Mouse (Mus musculus) macrophage (primary cell): ENCODE results near the gene Themis2. TPM values are rescaled to one million over a fixed set of nuclear protein-coding genes. Genes with fewer than 3 reads are reported as not detected.

ENCODE experiments used
- H3K27ac ChIP-seq: fragments of 350-480 bp; formaldehyde crosslinking; 2 replicates; pipeline ENCODE4 v1.9.0; 2021
- H3K36me3 ChIP-seq: fragments of 350-480 bp; formaldehyde crosslinking; 2 replicates; pipeline ENCODE4 v1.9.0; 2021; ENCODE audit errors: inconsistent target
- H3K4me3 ChIP-seq: fragments of 350-480 bp; formaldehyde crosslinking; 2 replicates; pipeline ENCODE4 v1.9.0; 2021; ENCODE audit errors: inconsistent target
- H3K79me2 ChIP-seq: fragments of 350-480 bp; formaldehyde crosslinking; 2 replicates; pipeline ENCODE4 v1.9.0; 2021; ENCODE audit errors: inconsistent target
- WGBS: methylation state at CpG from one replicate; pipeline ENCODE4 v1.1.7; 2026; ENCODE audit warnings: inconsistent platforms; ENCODE audit not compliant: missing documents; 5-methylcytosine and 5-hydroxymethylcytosine counted together
- polyA plus RNA-seq: library from polyadenylated mRNA; stranded (reverse); fragments of 250-400 nt; gene quantifications from 3 replicates; pipeline ENCODE4 v1.2.4, GENCODE M21; 2018; ENCODE audit warnings: inconsistent platforms
- total RNA-seq, 78 experiments: library from RNA; depleted of rRNA; stranded (reverse); fragments of 250-400 nt; gene quantifications; 1 replicate in 9 of 78; 2 replicates in 24 of 78; 3 replicates in 43 of 78; 4 replicates in 2 of 78; pipeline ENCODE4 v1.2.4; 2018; ENCODE audit warnings: inconsistent platforms in 56 of 78

Themis2 gene
- total RNA-seq (2018; cell fraction: chromatin; rRNA removed) = 100 to 1,000 TPM in 19 of 26 experiments, 10 to 100 TPM in 7; 17.5 to 808 (median 224) TPM
- total RNA-seq (2018; cell fraction: cytosol; rRNA removed) = 100 to 1,000 TPM in 24 of 26 experiments, 10 to 100 TPM in 2; 70.8 to 956 (median 317) TPM
- total RNA-seq (2018; cell fraction: nucleus; rRNA removed) = 1,000 to 10,000 TPM in 5 of 26 experiments, 100 to 1,000 TPM in 17, 10 to 100 TPM in 4; 58.3 to 1,365 (median 493) TPM
- polyA plus RNA-seq = 131 to 255 TPM (median 207 TPM) in 3 replicates

- WGBS = under 1% methylated on average over 21 of the region's 21 CpGs
- Histone ChIP-seq H3K79me2 (peaks cover 61% of the 10 kb centered on the region), H3K27ac (peak within 1 kb of the TSS; percentile 96), H3K4me3 (peak within 1 kb of the TSS; percentile 94), H3K36me3 (peaks cover 15% of the 10 kb centered on the region)
Observed at GRCm38 (mm10) chr4:132796196-132796886, at the start of gene Themis2. TSS of gene Themis2 (minus strand) at chr4:132796387.

- Histone ChIP-seq H3K27ac (no peak overlapping the region; the same call in 1 of the 2 replicates), H3K79me2 (peaks cover 42% of the 10 kb centered on the region), H3K4me3 (peak overlapping the region; percentile 96), H3K36me3 (peaks cover 17% of the 10 kb centered on the region)
- WGBS = 94% methylated on average over 1 of the region's 1 CpGs
Observed at GRCm38 (mm10) chr4:132843705-132844071, 47.5 kb upstream of the Themis2 start.

DNA sequence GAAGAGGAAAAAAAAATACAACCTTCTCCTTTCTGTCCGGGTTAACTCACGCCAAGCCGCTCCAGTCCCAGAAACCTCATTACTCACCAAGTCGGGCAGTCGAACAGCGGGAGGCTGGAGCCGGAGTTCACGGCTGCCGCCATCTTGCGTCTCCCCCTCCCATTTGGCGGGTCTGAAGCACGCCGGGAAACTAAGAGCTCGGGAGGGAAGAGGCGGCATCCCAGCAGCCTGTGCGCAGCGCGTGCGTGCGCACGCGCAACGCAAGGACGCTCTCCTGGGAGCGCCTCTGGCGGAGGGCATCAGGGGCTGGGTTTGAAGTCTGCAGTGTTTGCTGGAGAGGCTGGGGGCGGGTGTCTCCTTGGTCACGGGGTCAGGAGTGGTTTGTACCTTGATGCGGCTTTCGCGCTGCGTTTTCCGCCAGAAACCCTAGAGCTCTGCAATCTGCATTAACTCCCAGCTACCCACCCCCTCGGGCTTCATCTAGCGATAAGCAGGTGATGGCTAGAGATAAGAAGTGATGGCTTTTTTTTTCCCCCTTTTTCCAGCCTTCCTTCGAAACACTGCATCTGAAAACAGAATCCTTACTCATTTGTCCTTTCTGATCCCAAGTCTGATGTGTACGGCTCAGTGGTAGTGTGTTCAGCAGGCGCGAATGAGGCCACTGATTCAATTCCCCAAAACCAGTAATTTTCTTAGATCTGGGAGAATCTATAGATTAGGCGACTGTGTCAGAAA is 47.0 kb upstream of the Themis2 start, which contains the start of gene Ppp1r8:
TSS of gene Ppp1r8 (minus strand) at position 200 of the 735 bp plus-strand sequence.
- H3K27ac ChIP-seq = peak within 1 kb of the TSS; percentile 66
- H3K36me3 ChIP-seq = 0 out of 2 replicates have a peak, but pooled peaks cover 14% of the 10 kb centered on the region
- 3% methylated on average over 33 of the region's 40 CpGs for WGBS

GRCm38 (mm10) chr4:132842281-132842906 is 46.2 kb upstream of the Themis2 start:
- Histone ChIP-seq H3K79me2 (peaks cover 54% of the 10 kb centered on the region), H3K36me3 (peaks cover 9% of the 10 kb centered on the region; the same call in 1 of the 2 replicates), H3K4me3 (peak overlapping the region; percentile 96), H3K27ac (peak overlapping the region; percentile 66)
- 1% methylated on average over 26 of the region's 30 CpGs for WGBS

More for the DNA sequence above, 47.0 kb upstream of the Themis2 start, which contains the start of gene Ppp1r8:
- Histone ChIP-seq H3K4me3 (peak within 1 kb of the TSS; percentile 96), H3K79me2 (peaks cover 46% of the 10 kb centered on the region)

- peak overlapping the region; percentile 96; the same call in 1 of the 2 replicates for H3K4me3 ChIP-seq
- whole genome bisulfite sequencing = 66% methylated on average over 3 of the region's 3 CpGs
- peaks cover 63% of the 10 kb centered on the region for H3K79me2 ChIP-seq
- no peak overlapping the region for H3K27ac ChIP-seq
- H3K36me3 ChIP-seq = peaks cover 18% of the 10 kb centered on the region; the same call in 1 of the 2 replicates
Observed at GRCm38 (mm10) chr4:132841493-132841892, 45.3 kb upstream of the Themis2 start.

- WGBS = 41% methylated on average over 8 of the region's 8 CpGs
- peaks cover 22% of the 10 kb centered on the region; the same call in 1 of the 2 replicates for H3K36me3 ChIP-seq
- no peak overlapping the region for H3K27ac ChIP-seq
- no peaks in the 10 kb centered on the region for H3K79me2 ChIP-seq
- no peak overlapping the region for H3K4me3 ChIP-seq
Observed at GRCm38 (mm10) chr4:132823614-132824366, 27.6 kb upstream of the Themis2 start.

GRCm38 (mm10) chr4:132818442-132818841 is 22.3 kb upstream of the Themis2 start:
- WGBS = 59% methylated on average over 2 of the region's 2 CpGs
- Histone ChIP-seq H3K27ac (no peak overlapping the region), H3K79me2 (no peaks in the 10 kb centered on the region), H3K36me3 (no peaks in the 10 kb centered on the region), H3K4me3 (no peak overlapping the region)

DNA sequence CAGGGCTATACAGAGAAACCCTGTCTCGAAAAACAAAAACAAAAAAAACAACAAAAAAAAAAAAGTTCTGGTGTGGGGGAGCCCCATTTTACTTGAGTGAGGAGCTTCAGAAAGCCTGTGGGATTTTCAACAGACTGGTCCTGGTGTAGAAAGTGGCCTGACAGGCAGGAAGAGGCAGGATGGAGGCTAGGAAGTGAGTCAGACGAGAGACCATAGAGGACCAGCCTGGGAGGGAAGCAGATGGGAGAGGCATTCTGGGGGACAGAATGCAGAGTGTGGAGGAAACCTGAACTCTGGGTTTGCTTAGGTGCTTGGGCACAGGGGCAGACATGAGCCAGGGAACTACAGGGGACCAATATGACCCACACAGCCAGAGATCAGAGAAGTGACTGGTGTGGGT is 20.7 kb upstream of the Themis2 start:
- no peaks in the 10 kb centered on the region for H3K79me2 ChIP-seq
- WGBS = 40% methylated on average over 1 of the region's 2 CpGs

GRCm38 (mm10) chr4:132816404-132816803 is 20.2 kb upstream of the Themis2 start:
- Histone ChIP-seq H3K79me2 (no peaks in the 10 kb centered on the region), H3K36me3 (no peaks in the 10 kb centered on the region), H3K27ac (peak overlapping the region; percentile 90), H3K4me3 (no peak overlapping the region)
- WGBS = 7% methylated on average over 5 of the region's 7 CpGs

More for the DNA sequence above, 20.7 kb upstream of the Themis2 start:
- H3K4me3 ChIP-seq = no peak overlapping the region
- H3K36me3 ChIP-seq = no peaks in the 10 kb centered on the region
- H3K27ac ChIP-seq = peak overlapping the region; percentile 90

DNA sequence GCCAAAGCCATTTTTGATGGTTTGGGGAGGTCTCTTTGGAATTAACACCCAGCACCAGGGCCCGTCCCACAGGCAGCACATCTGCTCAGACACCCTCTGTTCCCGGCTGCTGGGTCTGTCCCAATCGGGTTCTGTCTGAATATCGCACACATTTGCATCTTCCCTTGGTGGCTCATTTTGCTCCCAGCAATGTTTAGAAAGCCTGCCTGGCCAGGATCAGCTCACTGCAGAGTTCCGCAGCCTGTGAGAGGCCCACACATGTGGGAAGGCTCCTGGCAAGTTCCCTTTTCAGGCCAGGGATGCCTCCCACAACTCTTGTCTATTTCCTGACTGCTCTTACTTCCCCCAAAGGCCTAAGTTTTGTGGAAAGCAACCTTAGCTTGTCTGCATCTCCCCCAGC is 13.4 kb upstream of the Themis2 start:
- H3K4me3 ChIP-seq = no peak overlapping the region
- H3K36me3 ChIP-seq = no peaks in the 10 kb centered on the region
- no peaks in the 10 kb centered on the region; the same call in 1 of the 2 replicates for H3K79me2 ChIP-seq
- peak overlapping the region; percentile 89 for H3K27ac ChIP-seq
- WGBS = 4% methylated on average over 5 of the region's 5 CpGs

DNA sequence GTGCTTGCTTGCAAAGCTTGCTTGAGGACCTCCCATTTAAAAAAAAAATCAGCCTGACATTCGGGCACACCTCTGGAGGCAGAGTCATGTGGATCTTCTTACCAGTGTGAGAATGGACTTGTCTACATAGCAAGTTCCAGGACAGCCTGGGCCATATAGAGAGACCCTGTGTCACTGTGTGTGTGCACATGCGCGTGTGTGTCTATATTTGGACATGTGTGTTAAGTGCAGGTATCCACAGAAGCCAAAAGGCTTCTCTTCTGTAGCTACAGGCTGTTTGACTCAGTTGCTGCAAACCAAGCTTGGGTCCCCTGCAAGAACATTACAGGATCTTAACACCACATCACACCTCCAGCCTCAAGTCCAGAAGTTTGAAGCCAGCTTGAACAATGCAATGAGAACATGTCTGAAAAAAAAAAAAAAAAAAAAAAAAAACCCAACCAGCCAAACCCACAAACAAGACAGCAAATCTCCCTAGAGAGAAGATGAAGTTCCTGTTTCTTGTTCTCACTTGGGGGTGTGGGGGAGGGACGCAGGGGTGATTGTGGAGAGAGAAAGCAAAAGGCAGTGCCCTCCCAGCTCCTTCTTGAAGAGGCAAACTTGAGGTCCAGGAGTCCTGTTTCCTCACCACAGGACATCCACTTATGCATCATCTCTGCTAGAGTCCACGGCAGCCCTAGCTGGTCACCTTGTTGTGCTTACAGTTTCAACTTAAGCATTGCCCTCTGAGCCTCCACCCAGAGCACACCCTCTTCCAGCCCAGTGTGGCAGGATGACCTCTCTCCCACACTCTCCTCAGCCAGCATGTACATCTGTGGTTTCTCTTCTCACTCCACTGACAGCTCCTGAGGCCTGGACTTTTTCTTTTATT is 11.8 kb upstream of the Themis2 start:
- Histone ChIP-seq H3K79me2 (no peaks in the 10 kb centered on the region; the same call in 1 of the 2 replicates), H3K4me3 (no peak overlapping the region), H3K27ac (peak overlapping the region; percentile 89), H3K36me3 (no peaks in the 10 kb centered on the region)
- 28% methylated on average over 5 of the region's 5 CpGs for WGBS

- Histone ChIP-seq H3K27ac (peak overlapping the region; percentile 89), H3K36me3 (no peaks in the 10 kb centered on the region), H3K4me3 (no peak overlapping the region), H3K79me2 (no peaks in the 10 kb centered on the region; the same call in 1 of the 2 replicates)
- 71% methylated on average over 5 of the region's 7 CpGs for WGBS
Observed at GRCm38 (mm10) chr4:132806620-132807191, 10.5 kb upstream of the Themis2 start.
